Mouse (Mus musculus): ENCODE measurements at regions not wholly inside any gene's neighbourhood (a gene's known extent, or its start where the extent isn't known, plus 50 kb on each side); places are given as distances from the start of the nearest gene placed in this dataset.
A peak's percentile ranks its signal among the peaks of the same experiment; 100 is the strongest.

DNA sequence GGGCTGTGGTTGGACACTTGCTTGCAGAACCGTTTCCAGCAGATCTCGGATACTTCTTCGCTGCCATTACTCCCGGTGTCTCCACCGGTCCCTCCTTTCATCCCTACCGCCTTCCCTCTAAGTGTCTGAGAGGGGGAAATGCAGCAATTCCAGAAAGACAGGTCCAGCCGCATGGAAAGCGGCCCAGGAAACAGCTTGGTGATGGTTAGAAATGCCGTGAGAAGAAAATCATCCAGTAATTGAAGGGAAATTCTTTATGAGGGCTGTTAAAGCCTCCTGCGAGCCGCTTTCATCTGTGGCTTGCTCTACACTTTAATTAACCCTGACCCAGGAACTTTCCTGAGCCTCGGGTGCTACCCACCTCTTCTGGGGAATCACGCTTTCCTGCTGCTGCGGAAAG, 74.3 kb downstream of the Tfap2c start:
- no peaks in the 10 kb centered on the region for H3K36me3 ChIP-seq (ENCODE audit: control insufficient read depth, insufficient read depth)
- no peak overlapping the region for H3K4me2 ChIP-seq (ENCODE audit: low read depth)
- no peak overlapping the region for H3ac ChIP-seq (ENCODE audit: control insufficient read depth, insufficient read length)
- TF ChIP-seq CEBPB (IDR thresholded peaks at IDR 0.05; ENCODE audit: insufficient read depth, poor library complexity, severe bottlenecking), result no peak
- H3K79me2 ChIP-seq (ENCODE audit: control insufficient read depth, insufficient read depth), result no peaks in the 10 kb centered on the region
- no peak overlapping the region for H3K4me3 ChIP-seq
- H3K27me3 ChIP-seq (ENCODE audit: control insufficient read depth, insufficient read depth, insufficient read length), result no peaks in the 10 kb centered on the region

DNA sequence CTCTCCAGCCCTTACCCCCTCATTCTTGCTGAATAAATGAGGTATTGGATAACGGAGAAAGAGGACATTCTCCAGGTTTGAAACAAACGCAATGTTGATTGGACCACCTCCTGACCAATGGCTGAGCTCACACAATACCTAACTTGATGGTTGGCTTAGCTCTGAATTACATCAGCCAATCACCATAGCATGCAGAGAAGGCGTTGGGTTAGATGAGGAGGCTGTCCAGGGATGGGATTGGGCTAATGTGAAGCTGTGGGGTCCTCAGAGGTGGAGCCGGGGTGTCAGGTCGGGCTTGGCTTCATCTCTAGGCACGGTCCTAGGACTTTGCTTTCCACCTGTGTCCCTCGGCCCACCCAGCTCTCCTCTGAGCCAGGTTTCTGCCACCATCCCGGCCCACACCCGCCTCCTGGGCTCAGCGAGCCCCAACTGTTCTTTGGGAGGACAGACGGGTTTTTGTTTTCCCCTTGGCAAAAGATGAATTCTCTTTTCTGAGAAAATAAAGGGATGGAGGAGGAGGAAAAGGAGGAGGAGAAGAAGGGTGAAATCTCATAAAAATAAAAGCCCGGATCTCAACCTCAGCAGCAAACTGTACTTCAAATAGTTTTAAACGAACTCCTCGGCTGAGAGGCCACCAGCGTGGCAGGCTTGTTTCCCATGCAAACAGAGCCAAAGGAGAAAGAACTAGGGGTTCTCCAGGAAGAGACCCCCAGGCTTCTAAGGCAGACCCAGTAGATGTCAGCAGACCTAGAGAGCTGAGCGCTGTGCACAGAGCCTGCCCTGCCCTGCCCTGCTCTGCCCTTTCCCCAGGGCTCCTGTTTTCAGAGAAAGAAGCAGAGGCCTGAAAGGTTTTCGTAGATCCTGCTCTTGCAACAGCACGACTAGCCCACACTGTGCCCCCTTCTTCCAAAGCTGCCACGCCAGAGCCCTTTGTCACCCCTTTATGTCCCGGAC, 78.2 kb downstream of the Tfap2c start:
- Histone ChIP-seq H3ac (ENCODE audit: control insufficient read depth, insufficient read length) (no peak overlapping the region), H3K4me3 (no peak overlapping the region), H3K36me3 (ENCODE audit: control insufficient read depth, insufficient read depth) (no peaks in the 10 kb centered on the region), H3K79me2 (ENCODE audit: control insufficient read depth, insufficient read depth) (no peaks in the 10 kb centered on the region), H3K4me2 (ENCODE audit: low read depth) (no peak overlapping the region), H3K27me3 (ENCODE audit: control insufficient read depth, insufficient read depth, insufficient read length) (no peaks in the 10 kb centered on the region)
- TF ChIP-seq MYOD1 (IDR thresholded peaks at IDR 0.05; ENCODE audit: control insufficient read depth in 1 of 3, insufficient read length in 2 of 3, low read depth in 2 of 3), result no peak
- TF ChIP-seq E2F4 (IDR thresholded peaks at IDR 0.05; ENCODE audit: insufficient read depth), result no peak
- TF ChIP-seq POLR2A (IDR thresholded peaks at IDR 0.05; ENCODE audit: insufficient read length, low read depth), result no peak
- no peak for TF ChIP-seq POLR2AphosphoS2 (IDR thresholded peaks at IDR 0.05; ENCODE audit: insufficient read length, low read depth)
- no peak for TF ChIP-seq MAX (IDR thresholded peaks at IDR 0.05; ENCODE audit: low read depth)
- no peak for TF ChIP-seq TCF12 (IDR thresholded peaks at IDR 0.05; ENCODE audit: insufficient read depth, poor library complexity, severe bottlenecking)
- TF ChIP-seq MYOG (IDR thresholded peaks at IDR 0.05; ENCODE audit: control insufficient read depth in 1 of 3, insufficient read depth in 1 of 3, insufficient read length in 2 of 3, low read depth in 2 of 3), result no peak
- TF ChIP-seq USF1 (IDR thresholded peaks at IDR 0.05; ENCODE audit: low read depth), result no peak
- no peak for TF ChIP-seq CEBPB (IDR thresholded peaks at IDR 0.05; ENCODE audit: insufficient read depth, poor library complexity, severe bottlenecking)
- TF ChIP-seq REST (IDR thresholded peaks at IDR 0.05; ENCODE audit: insufficient read depth, insufficient read length), result no peak
- TF ChIP-seq TCF3 (IDR thresholded peaks at IDR 0.05; ENCODE audit: insufficient read length, low read depth), result no peak
- no peak for TF ChIP-seq SRF (IDR thresholded peaks at IDR 0.05; ENCODE audit: control insufficient read depth, insufficient read length, low read depth)

DNA sequence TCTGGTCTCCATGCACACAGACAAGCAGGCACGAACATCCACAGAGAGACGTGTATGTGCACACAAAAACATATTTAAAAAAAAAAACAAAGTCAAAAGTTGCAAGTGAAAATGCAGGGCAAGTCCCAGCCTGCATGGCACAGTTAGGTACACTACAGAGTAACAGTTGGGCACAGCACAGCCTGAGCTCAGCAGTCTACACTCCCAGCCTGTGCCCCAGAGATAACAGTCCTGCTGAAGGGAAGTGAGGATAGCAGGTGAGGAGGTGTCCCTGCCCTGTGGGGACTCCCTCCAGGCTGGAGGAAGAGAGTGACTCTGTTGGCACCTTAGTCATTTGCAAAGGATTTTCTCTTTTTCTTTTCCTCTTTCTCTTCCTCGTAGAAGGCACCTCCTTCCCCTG, 80.9 kb downstream of the Tfap2c start:
- Histone ChIP-seq H3K27me3 (ENCODE audit: control insufficient read depth, insufficient read depth, insufficient read length) (no peaks in the 10 kb centered on the region), H3K4me2 (ENCODE audit: low read depth) (peak overlapping the region; percentile 30), H3K4me3 (no peak overlapping the region), H3ac (ENCODE audit: control insufficient read depth, insufficient read length) (no peak overlapping the region), H3K36me3 (ENCODE audit: control insufficient read depth, insufficient read depth) (no peaks in the 10 kb centered on the region), H3K79me2 (ENCODE audit: control insufficient read depth, insufficient read depth) (no peaks in the 10 kb centered on the region)
- no peak for TF ChIP-seq MYOG (IDR thresholded peaks at IDR 0.05; ENCODE audit: control insufficient read depth in 1 of 3, insufficient read depth in 1 of 3, insufficient read length in 2 of 3, low read depth in 2 of 3)
- no peak for TF ChIP-seq TCF12 (IDR thresholded peaks at IDR 0.05; ENCODE audit: insufficient read depth, poor library complexity, severe bottlenecking)
- no peak for TF ChIP-seq MAX (IDR thresholded peaks at IDR 0.05; ENCODE audit: low read depth)
- TF ChIP-seq TCF3 (IDR thresholded peaks at IDR 0.05; ENCODE audit: insufficient read length, low read depth), result no peak
- TF ChIP-seq POLR2A (IDR thresholded peaks at IDR 0.05; ENCODE audit: insufficient read length, low read depth), result no peak
- no peak for TF ChIP-seq MYOD1 (IDR thresholded peaks at IDR 0.05; ENCODE audit: control insufficient read depth in 1 of 3, insufficient read length in 2 of 3, low read depth in 2 of 3)
- TF ChIP-seq E2F4 (IDR thresholded peaks at IDR 0.05; ENCODE audit: insufficient read depth), result no peak
- no peak for TF ChIP-seq SRF (IDR thresholded peaks at IDR 0.05; ENCODE audit: control insufficient read depth, insufficient read length, low read depth)
- no peak for TF ChIP-seq POLR2AphosphoS2 (IDR thresholded peaks at IDR 0.05; ENCODE audit: insufficient read length, low read depth)
- TF ChIP-seq USF1 (IDR thresholded peaks at IDR 0.05; ENCODE audit: low read depth), result no peak

DNA sequence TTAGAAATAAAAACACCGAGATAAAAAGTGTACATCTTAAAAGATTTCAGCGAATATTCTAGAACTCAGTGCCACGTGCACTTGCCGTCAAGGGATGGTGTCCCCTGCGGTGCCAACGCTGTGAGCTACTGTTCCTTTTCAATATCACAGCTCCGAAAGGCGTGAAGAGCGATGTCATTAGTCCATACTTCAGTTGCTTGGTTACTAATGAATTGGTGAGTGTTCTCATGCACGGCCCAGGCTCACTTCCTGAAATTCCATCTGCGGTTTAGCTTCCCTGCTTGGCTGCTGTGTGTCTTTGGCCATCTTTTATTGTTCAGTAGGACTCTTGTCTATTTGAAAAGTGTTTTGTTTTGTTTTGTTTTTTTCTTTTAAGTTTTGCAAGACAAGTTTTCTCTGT, 93.2 kb downstream of the Tfap2c start:
- Histone ChIP-seq H3K79me2 (ENCODE audit: control insufficient read depth, insufficient read depth) (no peaks in the 10 kb centered on the region), H3ac (ENCODE audit: control insufficient read depth, insufficient read length) (no peak overlapping the region), H3K4me2 (ENCODE audit: low read depth) (no peak overlapping the region), H3K36me3 (ENCODE audit: control insufficient read depth, insufficient read depth) (no peaks in the 10 kb centered on the region), H3K27me3 (ENCODE audit: control insufficient read depth, insufficient read depth, insufficient read length) (no peaks in the 10 kb centered on the region), H3K4me3 (no peak overlapping the region)
- TF ChIP-seq MYOG (IDR thresholded peaks at IDR 0.05; ENCODE audit: control insufficient read depth in 1 of 3, insufficient read depth in 1 of 3, insufficient read length in 2 of 3, low read depth in 2 of 3), result no peak
- TF ChIP-seq TCF12 (IDR thresholded peaks at IDR 0.05; ENCODE audit: insufficient read depth, poor library complexity, severe bottlenecking), result no peak
- TF ChIP-seq REST (IDR thresholded peaks at IDR 0.05; ENCODE audit: insufficient read depth, insufficient read length), result no peak
- no peak for TF ChIP-seq SRF (IDR thresholded peaks at IDR 0.05; ENCODE audit: control insufficient read depth, insufficient read length, low read depth)
- no peak for TF ChIP-seq USF1 (IDR thresholded peaks at IDR 0.05; ENCODE audit: low read depth)
- no peak for TF ChIP-seq TCF3 (IDR thresholded peaks at IDR 0.05; ENCODE audit: insufficient read length, low read depth)
- no peak for TF ChIP-seq MAX (IDR thresholded peaks at IDR 0.05; ENCODE audit: low read depth)
- TF ChIP-seq POLR2AphosphoS2 (IDR thresholded peaks at IDR 0.05; ENCODE audit: insufficient read length, low read depth), result no peak
- TF ChIP-seq E2F4 (IDR thresholded peaks at IDR 0.05; ENCODE audit: insufficient read depth), result no peak
- TF ChIP-seq POLR2A (IDR thresholded peaks at IDR 0.05; ENCODE audit: insufficient read length, low read depth), result no peak
- no peak for TF ChIP-seq MYOD1 (IDR thresholded peaks at IDR 0.05; ENCODE audit: control insufficient read depth in 1 of 3, insufficient read length in 2 of 3, low read depth in 2 of 3)
- TF ChIP-seq CEBPB (IDR thresholded peaks at IDR 0.05; ENCODE audit: insufficient read depth, poor library complexity, severe bottlenecking), result no peak
